Mouse (Mus musculus) erythroblast, embryonic 14.5 days (primary cell): Measurements from ENCODE around the gene Large1.

Experiments
- GATA1 ChIP-seq: IDR thresholded peaks from 2 replicates; pipeline ENCODE4 v1.6.1; 2012; ENCODE audit warnings: low read length, inconsistent platforms, mixed read lengths
- TAL1 ChIP-seq: IDR thresholded peaks from 3 replicates; pipeline ENCODE4 v1.6.1; 2012; ENCODE audit warnings: low read length, inconsistent platforms, mixed read lengths

DNA sequence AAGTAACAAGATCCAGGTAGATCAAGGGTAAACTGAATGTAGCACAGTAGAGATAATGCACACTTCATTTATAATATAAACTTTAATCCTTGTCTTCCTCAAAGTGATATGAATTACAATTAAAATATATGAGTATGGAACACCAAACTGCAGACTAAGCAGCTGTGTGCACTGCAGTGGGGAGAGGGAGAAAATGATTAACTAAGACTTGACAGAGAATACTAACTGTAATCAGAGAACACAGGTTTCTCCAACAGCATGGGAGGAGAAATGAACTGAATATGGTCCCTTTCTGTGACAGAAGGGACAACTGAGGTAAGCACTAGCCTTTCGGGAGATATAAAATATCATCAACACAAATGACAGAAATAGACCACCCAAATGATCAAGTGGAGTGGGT lies 164.7 kb downstream of the Large1 start:
- TF ChIP-seq GATA1 (no peak), TAL1 (no peak)
